Mouse (Mus musculus) forebrain, postnatal 0 days (tissue): ENCODE data around the gene Dnm1. TPM values are rescaled to one million over a fixed set of nuclear protein-coding genes. Genes with fewer than 3 reads are reported as not detected.
"Not testable (repeated sequence)": the region's sequence is repeated elsewhere in the genome, so short reads cannot be mapped to it uniquely, and the experiment has no call there.

Source experiments
- ATAC-seq: fragments of 200-750 bp; cut with Nextera tagmentation; 2 replicates; pipeline ENCODE4 v1.8.0; 2017; ENCODE audit warnings: mild to moderate bottlenecking, moderate library complexity
- DNase-seq: peaks from one replicate; pipeline ENCODE4 v3.0.0-alpha.2; 2015
- H3K27ac ChIP-seq: fragments of 300-500 bp; sonication (generic); 2 replicates; pipeline ENCODE4 v1.5.1; 2014; ENCODE audit warnings: low read depth, mild to moderate bottlenecking, antibody characterized with exemption, low read length, moderate library complexity, mixed read lengths
- H3K27me3 ChIP-seq: fragments of 300-500 bp; sonication (generic); 2 replicates; pipeline ENCODE4 v1.6.1; 2014; ENCODE audit warnings: mild to moderate bottlenecking, low read length, mixed read lengths; ENCODE audit not compliant: insufficient read depth
- H3K36me3 ChIP-seq: fragments of 300-500 bp; sonication (generic); 2 replicates; pipeline ENCODE4 v1.6.1; 2014; ENCODE audit warnings: mild to moderate bottlenecking, moderate library complexity; ENCODE audit not compliant: insufficient read depth
- H3K4me1 ChIP-seq: fragments of 300-500 bp; sonication (generic); 2 replicates; pipeline ENCODE4 v1.6.1; 2014; ENCODE audit warnings: antibody characterized with exemption; ENCODE audit not compliant: insufficient read depth
- H3K4me2 ChIP-seq: fragments of 300-500 bp; sonication (generic); 2 replicates; pipeline ENCODE4 v1.6.1; 2014; ENCODE audit warnings: low read depth, mild to moderate bottlenecking, moderate library complexity
- H3K4me3 ChIP-seq: fragments of 300-500 bp; sonication (generic); 2 replicates; pipeline ENCODE4 v1.5.1; 2014; ENCODE audit warnings: low read depth, low read length, mixed read lengths
- H3K9ac ChIP-seq: fragments of 300-500 bp; sonication (generic); 2 replicates; pipeline ENCODE4 v1.6.1; 2014; ENCODE audit warnings: mild to moderate bottlenecking
- H3K9me3 ChIP-seq: fragments of 300-500 bp; sonication (generic); 2 replicates; pipeline ENCODE4 v1.6.1; 2016; ENCODE audit warnings: low read length
- CTCF ChIP-seq: sonication (generic); IDR thresholded peaks from 2 replicates; pipeline ENCODE4 v1.5.1; 2016; ENCODE audit warnings: antibody characterized with exemption, control low read depth, low read depth
- whole genome bisulfite sequencing: fragments of 180-500 bp; shearing (Covaris S2); extraction: QIAGEN DNeasy Blood & Tissue Kit; methylation state at CpG from one replicate; pipeline ENCODE4 v1.1.7; 2014; 5-methylcytosine and 5-hydroxymethylcytosine counted together
- polyA plus RNA-seq: library from polyadenylated mRNA; unstranded; fragments of >200 nt; fragmentation: Nextera tagmentation; extraction: Ambion mirVana; gene quantifications from 2 replicates; pipeline ENCODE4 v1.2.1, GENCODE M21; 2015
- total RNA-seq: library from RNA; depleted of rRNA; stranded (reverse); fragments of >200 nt; gene quantifications from 2 replicates; pipeline ENCODE4 v1.2.3, GENCODE M21; 2014

Dnm1 gene
- total and polyA plus RNA-seq, 2 experiments from 2014 or later: 71.6 to 106 TPM

DNA sequence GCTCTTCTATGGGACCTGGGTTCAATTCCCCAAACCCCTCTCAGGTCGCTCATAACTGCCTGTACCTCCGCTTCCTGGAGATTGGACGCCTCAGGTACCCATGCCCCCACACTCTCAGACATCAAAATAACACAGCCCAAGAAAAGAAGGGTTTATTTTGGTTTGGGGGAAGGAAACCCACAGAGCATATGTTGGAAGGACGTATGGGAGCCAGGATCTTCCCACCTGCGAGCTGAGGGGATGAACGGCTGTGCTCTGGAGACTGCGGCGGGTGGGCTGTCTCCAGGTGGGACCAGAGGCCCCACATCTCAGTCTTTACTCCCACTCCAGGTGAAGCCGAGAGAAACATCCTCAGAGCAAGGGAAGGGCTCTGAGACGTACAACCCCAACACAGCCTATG lies 23.8 kb upstream of the Dnm1 start:
- Histone ChIP-seq H3K9me3 (no peaks in the 10 kb centered on the region), H3K4me1 (peaks cover 5% of the 10 kb centered on the region; the same call in 1 of the 2 replicates), H3K4me3 (no peak overlapping the region), H3K27me3 (no peaks in the 10 kb centered on the region), H3K9ac (no peak overlapping the region), H3K27ac (no peak overlapping the region), H3K36me3 (peaks cover 73% of the 10 kb centered on the region), H3K4me2 (no peak overlapping the region)
- 93% methylated on average over 10 of the region's 10 CpGs for WGBS
- ATAC-seq (no peak), DNase-seq (no peak)
- no peak for TF ChIP-seq CTCF

DNA sequence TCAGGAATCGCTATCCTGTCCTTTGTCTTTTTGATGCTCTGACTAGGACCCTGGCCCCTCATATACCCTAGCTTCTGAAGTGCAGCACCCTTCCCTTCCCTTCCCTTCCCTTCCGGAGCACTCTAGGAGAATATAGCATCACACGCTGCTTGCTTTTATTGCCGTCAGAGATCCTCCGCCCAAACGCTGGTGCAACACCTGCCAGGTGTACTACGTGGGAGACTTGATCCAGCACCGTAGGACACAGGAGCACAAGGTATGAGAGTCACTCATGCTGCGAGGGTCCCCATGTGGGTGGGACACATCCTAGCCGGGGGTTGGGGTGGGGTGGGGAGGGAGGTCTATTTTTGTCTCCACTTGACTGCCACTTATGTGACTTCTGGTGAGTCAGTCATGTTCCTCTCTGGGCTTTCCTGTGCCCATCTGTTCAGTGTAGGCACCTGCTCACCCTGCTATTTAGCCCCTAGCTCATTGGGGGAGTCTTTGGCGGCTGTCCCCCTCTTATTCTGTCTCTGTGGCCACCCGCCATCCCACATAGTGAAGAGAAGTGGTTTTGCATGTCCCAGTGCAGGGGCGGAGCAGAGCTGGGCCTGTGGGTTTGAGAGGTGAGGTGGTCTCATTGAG lies 22.3 kb upstream of the Dnm1 start:
- Histone ChIP-seq H3K27ac (no peak overlapping the region), H3K4me2 (no peak overlapping the region), H3K4me3 (no peak overlapping the region), H3K4me1 (no peaks in the 10 kb centered on the region), H3K9ac (no peak overlapping the region), H3K36me3 (peaks cover 89% of the 10 kb centered on the region), H3K9me3 (no peaks in the 10 kb centered on the region), H3K27me3 (no peaks in the 10 kb centered on the region)
- ATAC-seq (no peak), DNase-seq (no peak)
- no peak for TF ChIP-seq CTCF
- 86% methylated on average over 13 of the region's 13 CpGs for WGBS

DNA sequence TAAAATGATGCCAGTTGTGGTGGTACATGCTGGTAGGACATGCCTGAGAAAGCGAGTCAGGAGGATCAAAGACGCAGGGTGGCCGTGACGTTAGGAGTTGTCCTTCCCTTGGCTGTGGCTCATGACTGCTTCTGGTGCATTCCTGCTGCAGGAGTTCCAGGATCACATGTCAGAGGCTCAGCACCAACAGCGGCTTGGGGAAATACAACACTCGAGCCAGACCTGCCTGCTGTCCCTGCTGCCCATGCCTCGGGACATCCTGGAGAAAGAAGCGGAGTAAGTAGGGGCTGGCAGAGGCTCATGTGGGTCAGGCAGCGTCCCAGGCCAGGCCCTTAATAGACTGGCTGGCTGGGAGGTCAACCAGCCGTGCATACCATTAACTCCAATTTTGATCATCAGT lies 21.1 kb upstream of the Dnm1 start:
- no peak overlapping the region for H3K4me3 ChIP-seq
- H3K4me2 ChIP-seq: no peak overlapping the region
- no peak overlapping the region for H3K27ac ChIP-seq
- H3K36me3 ChIP-seq: peaks cover 93% of the 10 kb centered on the region
- ATAC-seq: no peak
- H3K4me1 ChIP-seq: no peaks in the 10 kb centered on the region
- 91% methylated on average over 10 of the region's 10 CpGs for WGBS
- TF ChIP-seq CTCF: no peak
- no peak for DNase-seq
- no peak overlapping the region for H3K9ac ChIP-seq
- no peaks in the 10 kb centered on the region for H3K27me3 ChIP-seq
- no peaks in the 10 kb centered on the region for H3K9me3 ChIP-seq

DNA sequence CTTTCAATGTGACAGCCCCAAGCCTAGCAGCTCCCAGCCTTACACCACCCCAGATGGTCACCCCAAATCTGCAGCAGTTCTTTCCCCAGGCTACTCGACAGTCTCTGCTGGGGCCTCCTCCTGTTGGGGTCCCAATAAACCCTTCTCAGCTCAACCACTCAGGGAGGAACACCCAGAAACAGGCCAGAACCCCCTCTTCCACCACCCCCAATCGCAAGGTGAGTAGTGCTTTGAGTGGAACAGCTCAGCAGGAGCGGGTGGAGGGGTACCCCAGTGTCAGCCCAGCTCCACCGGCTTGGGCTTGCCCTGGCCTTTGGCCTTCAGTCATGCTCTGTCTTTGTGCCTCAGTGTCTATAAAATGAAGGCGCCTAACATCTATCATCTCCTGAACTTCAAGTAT lies 14.2 kb upstream of the Dnm1 start:
- Histone ChIP-seq H3K27ac (no peak overlapping the region), H3K4me3 (no peak overlapping the region), H3K27me3 (no peaks in the 10 kb centered on the region), H3K36me3 (peaks cover 51% of the 10 kb centered on the region), H3K9ac (no peak overlapping the region), H3K4me1 (peaks cover 13% of the 10 kb centered on the region; the same call in 1 of the 2 replicates), H3K9me3 (no peaks in the 10 kb centered on the region), H3K4me2 (no peak overlapping the region)
- ATAC-seq (no peak), DNase-seq (no peak)
- no peak for TF ChIP-seq CTCF
- WGBS: 95% methylated on average over 5 of the region's 5 CpGs

DNA sequence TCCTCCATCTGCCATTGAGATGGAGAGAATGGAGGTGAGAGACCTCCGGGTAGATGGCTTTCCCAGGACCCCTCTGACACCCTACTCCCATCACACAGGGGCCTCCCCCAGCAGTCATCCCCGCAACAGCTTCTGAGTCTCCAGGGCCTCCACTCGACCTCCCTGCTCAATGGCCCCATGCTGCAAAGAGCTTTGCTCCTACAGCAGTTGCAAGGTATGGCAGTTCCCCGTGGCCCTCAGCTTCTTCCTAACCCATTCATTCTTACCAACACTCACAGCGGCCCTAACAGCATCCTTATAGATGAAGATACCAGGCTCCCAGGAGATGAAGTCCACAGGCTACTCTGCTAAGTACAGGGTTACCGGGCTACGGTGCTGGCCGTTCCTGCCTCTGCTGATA lies 11.0 kb upstream of the Dnm1 start:
- no peak for ATAC-seq

DNA sequence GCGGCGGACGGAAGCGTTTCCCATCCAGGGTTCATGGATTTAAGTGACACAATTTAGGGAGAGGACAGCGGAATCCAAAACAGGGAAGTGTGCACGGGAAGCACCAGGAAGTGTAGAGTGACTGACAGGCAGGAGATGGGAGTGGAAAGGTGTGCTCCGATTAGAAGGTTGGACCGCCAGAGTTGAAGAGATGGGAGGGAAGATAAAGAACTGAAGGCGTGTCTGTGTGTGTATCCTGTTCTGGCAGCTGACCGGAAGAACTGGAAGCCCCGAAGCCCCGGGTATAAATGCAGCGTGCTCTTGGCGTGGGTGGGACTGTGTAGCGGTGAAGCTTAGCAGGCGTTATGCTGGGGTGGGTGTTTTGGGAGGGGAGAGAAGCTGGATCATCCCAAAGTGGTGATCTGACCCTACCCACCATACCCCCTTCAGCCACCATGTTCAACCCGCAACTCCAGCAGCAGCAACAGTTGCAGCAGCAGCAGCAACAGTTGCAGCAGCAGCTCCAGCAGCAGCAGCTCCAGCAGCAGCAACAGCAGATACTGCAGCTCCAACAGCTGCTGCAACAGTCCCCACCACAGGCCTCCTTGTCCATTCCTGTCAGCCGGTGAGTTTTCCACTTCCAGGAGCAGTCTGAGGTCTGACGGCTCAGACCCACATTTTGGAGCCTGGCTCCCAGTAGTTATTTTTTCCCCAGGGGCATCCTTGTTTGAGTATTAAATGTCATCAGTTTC lies 10.4 kb upstream of the Dnm1 start:
- TF ChIP-seq CTCF: no peak
- H3K4me1 ChIP-seq: peaks cover 23% of the 10 kb centered on the region
- H3K4me2 ChIP-seq: peak overlapping the region; percentile 70
- H3K36me3 ChIP-seq: peaks cover 18% of the 10 kb centered on the region
- 11% methylated on average over 19 of the region's 19 CpGs for WGBS
- peaks cover 8% of the 10 kb centered on the region for H3K27me3 ChIP-seq
- ATAC-seq (no peak; the same call in 1 of the 2 replicates), DNase-seq (no peak)
- H3K9me3 ChIP-seq: no peaks in the 10 kb centered on the region
- H3K4me3 ChIP-seq: peak overlapping the region; percentile 65
- peak overlapping the region; percentile 75 for H3K9ac ChIP-seq
- peak overlapping the region; percentile 77 for H3K27ac ChIP-seq

More for the DNA sequence above, 11.0 kb upstream of the Dnm1 start:
- Histone ChIP-seq H3K4me2 (peak overlapping the region; percentile 70), H3K27ac (no peak overlapping the region; the same call in 1 of the 2 replicates), H3K9ac (peak overlapping the region; percentile 75; the same call in 1 of the 2 replicates), H3K9me3 (no peaks in the 10 kb centered on the region), H3K36me3 (peaks cover 19% of the 10 kb centered on the region), H3K4me1 (peaks cover 23% of the 10 kb centered on the region), H3K4me3 (peak overlapping the region; percentile 65; the same call in 1 of the 2 replicates), H3K27me3 (peaks cover 8% of the 10 kb centered on the region)
- no peak for TF ChIP-seq CTCF
- no peak for DNase-seq
- 88% methylated on average over 8 of the region's 8 CpGs for WGBS

DNA sequence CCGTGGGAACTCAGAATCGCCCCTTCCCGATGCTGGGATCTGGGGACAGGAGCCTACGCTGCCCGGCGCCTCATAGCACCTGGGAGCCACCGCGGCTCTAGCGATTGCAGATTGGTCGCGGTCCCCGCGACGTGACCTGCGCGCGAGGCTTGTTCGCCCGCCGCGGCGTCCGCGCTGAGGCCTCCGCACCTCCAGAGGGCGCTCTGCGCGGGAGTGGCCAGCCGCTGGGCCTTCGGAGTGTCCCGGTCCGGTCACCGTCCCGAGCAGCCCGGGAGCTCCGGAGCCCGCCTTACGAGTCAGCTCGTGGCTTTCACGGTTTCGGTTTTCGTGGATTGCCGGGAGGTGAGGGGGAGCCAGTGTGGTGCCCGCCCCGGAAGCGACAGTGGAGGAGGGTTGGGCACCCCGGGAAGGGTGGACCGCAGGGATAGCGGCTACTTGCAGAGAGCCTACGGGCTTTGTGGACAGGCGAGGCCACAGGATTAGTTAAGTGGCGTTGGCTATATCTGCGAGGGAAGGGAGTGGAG lies 9.7 kb upstream of the Dnm1 start:
- Histone ChIP-seq H3K27me3 (peaks cover 8% of the 10 kb centered on the region), H3K4me1 (peaks cover 23% of the 10 kb centered on the region), H3K27ac (peak overlapping the region; percentile 77), H3K9me3 (no peaks in the 10 kb centered on the region), H3K36me3 (peaks cover 13% of the 10 kb centered on the region), H3K4me3 (peak overlapping the region; percentile 65), H3K9ac (peak overlapping the region; percentile 75), H3K4me2 (peak overlapping the region; percentile 70)
- peak; percentile 91 for DNase-seq
- under 1% methylated on average over 53 of the region's 53 CpGs for WGBS
- peak; percentile 93 for TF ChIP-seq CTCF
- peak; percentile 92 for ATAC-seq

DNA sequence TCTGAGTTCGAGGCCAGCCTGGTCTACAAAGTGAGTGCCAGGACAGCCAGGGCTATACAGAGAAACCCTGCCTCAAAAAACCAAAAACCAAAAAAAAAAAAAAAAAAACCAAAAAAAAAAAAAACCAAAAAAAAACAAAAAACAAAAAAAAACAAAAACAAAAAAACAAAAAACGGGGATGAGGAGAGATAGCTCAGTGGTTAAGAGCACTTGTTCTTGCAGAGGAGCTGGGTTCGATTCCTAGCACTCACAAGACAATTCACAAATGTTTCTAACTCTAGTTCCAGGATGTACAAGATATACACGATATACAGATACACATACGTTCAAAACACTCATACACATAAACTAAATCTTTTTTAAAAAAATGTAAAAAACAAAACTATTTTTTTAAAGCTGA lies 9.1 kb upstream of the Dnm1 start:
- 0 out of 2 replicates have a peak overlapping the region, but pooled peaks have one; percentile 77 for H3K27ac ChIP-seq
- 37% methylated on average over 5 of the region's 5 CpGs for WGBS

More for the DNA sequence above, 9.1 kb upstream of the Dnm1 start:
- H3K27me3 ChIP-seq, H3K9me3 ChIP-seq, ATAC-seq, H3K36me3 ChIP-seq, DNase-seq: not testable (repeated sequence)
- Histone ChIP-seq H3K4me2 (peak overlapping the region; percentile 70), H3K9ac (peak overlapping the region; percentile 75), H3K4me3 (peak overlapping the region; percentile 65), H3K4me1 (peaks cover 23% of the 10 kb centered on the region)
